Mouse (Mus musculus): ENCODE measurements around the gene Vti1b.

Vti1b gene

GRCm38 (mm10) chr12:79172019-79172941, at the start of gene Vti1b:
Gene Vti1b, minus strand, starts transcription at chr12:79172667.
- in situ Hi-C loops (cut with MboI; ENCODE audit: unreplicated experiment in 2 of 2): loop anchor here (10.0 to 25.0 kb wide), 2 partner anchors 1465 to 1773 kb away; partner anchors contain the start of genes Erh (in 1 of the 2), Slc39a9 (in 1 of the 2) and Srsf5 (in 1 of the 2)

GRCm38 (mm10) chr12:79217511-79217910, 45.0 kb upstream of the Vti1b start:
- in situ Hi-C loops (cut with MboI; ENCODE audit: unreplicated experiment in 2 of 2): no loop called here

- in situ Hi-C loops (cut with MboI; ENCODE audit: unreplicated experiment in 2 of 2): no loop called here
Measured at GRCm38 (mm10) chr12:79211447-79211846, 39.0 kb upstream of the Vti1b start.

- in situ Hi-C loops (cut with MboI; ENCODE audit: unreplicated experiment in 2 of 2): no loop called here
Measured at GRCm38 (mm10) chr12:79208703-79209464, 36.4 kb upstream of the Vti1b start, which contains the start of gene Rdh12. Gene Rdh12, plus strand, starts transcription at chr12:79208914.

- in situ Hi-C loops (cut with MboI; ENCODE audit: unreplicated experiment in 2 of 2): no loop called here
Measured at GRCm38 (mm10) chr12:79201882-79202281, 29.4 kb upstream of the Vti1b start.

GRCm38 (mm10) chr12:79197105-79197504, 24.6 kb upstream of the Vti1b start:
- in situ Hi-C loops (cut with MboI; ENCODE audit: unreplicated experiment in 2 of 2): loop anchor here (25.0 kb wide), 2 partner anchors 390 to 940 kb away; no protein-coding TSS in a partner anchor

- in situ Hi-C loops (cut with MboI; ENCODE audit: unreplicated experiment in 2 of 2): loop anchor here (5.0 to 25.0 kb wide), 4 partner anchors 69 to 949 kb away; no protein-coding TSS in a partner anchor
Measured at GRCm38 (mm10) chr12:79193441-79193840, 21.0 kb upstream of the Vti1b start.

GRCm38 (mm10) chr12:79192193-79192592, 19.7 kb upstream of the Vti1b start, which contains the start of gene Rdh11:
Gene Rdh11, minus strand, starts transcription at chr12:79192293.
- in situ Hi-C loops (cut with MboI; ENCODE audit: unreplicated experiment in 2 of 2): loop anchor here (5.0 to 25.0 kb wide), 4 partner anchors 70 to 950 kb away; no protein-coding TSS in a partner anchor

GRCm38 (mm10) chr12:79191701-79192100, 19.2 kb upstream of the Vti1b start:
- in situ Hi-C loops (cut with MboI; ENCODE audit: unreplicated experiment in 2 of 2): loop anchor here (5.0 to 25.0 kb wide), 4 partner anchors 71 to 951 kb away; no protein-coding TSS in a partner anchor

- in situ Hi-C loops (cut with MboI; ENCODE audit: unreplicated experiment in 2 of 2): loop anchor here (5.0 to 25.0 kb wide), 4 partner anchors 71 to 951 kb away; no protein-coding TSS in a partner anchor
Measured at GRCm38 (mm10) chr12:79190931-79191673, 18.6 kb upstream of the Vti1b start.

GRCm38 (mm10) chr12:79185160-79185559, 12.7 kb upstream of the Vti1b start:
- in situ Hi-C loops (cut with MboI; ENCODE audit: unreplicated experiment in 2 of 2): loop anchor here (25.0 kb wide), 2 partner anchors 402 to 952 kb away; no protein-coding TSS in a partner anchor

- in situ Hi-C loops (cut with MboI; ENCODE audit: unreplicated experiment in 2 of 2): loop anchor here (10.0 to 25.0 kb wide), 3 partner anchors 411 to 1769 kb away; partner anchors contain the start of gene Srsf5 (in 1 of the 2)
Measured at GRCm38 (mm10) chr12:79175998-79176397, 3.5 kb upstream of the Vti1b start.

- in situ Hi-C loops (cut with MboI; ENCODE audit: unreplicated experiment in 2 of 2): loop anchor here (10.0 to 25.0 kb wide), 2 partner anchors 1464 to 1771 kb away; partner anchors contain the start of genes Erh (in 1 of the 2), Slc39a9 (in 1 of the 2) and Srsf5 (in 1 of the 2)
Measured at GRCm38 (mm10) chr12:79173721-79174120, 1.3 kb upstream of the Vti1b start.

GRCm38 (mm10) chr12:79171269-79171995, 1.0 kb downstream of the Vti1b start:
- in situ Hi-C loops (cut with MboI; ENCODE audit: unreplicated experiment in 2 of 2): loop anchor here (10.0 to 25.0 kb wide), 2 partner anchors 1466 to 1773 kb away; partner anchors contain the start of genes Erh (in 1 of the 2), Slc39a9 (in 1 of the 2) and Srsf5 (in 1 of the 2)

GRCm38 (mm10) chr12:79170421-79170820, 2.0 kb downstream of the Vti1b start:
- in situ Hi-C loops (cut with MboI; ENCODE audit: unreplicated experiment in 2 of 2): loop anchor here (10.0 to 25.0 kb wide), 2 partner anchors 1467 to 1774 kb away; partner anchors contain the start of genes Erh (in 1 of the 2), Slc39a9 (in 1 of the 2) and Srsf5 (in 1 of the 2)

- in situ Hi-C loops (cut with MboI; ENCODE audit: unreplicated experiment in 2 of 2): loop anchor here in 1 of 2 experiments (25.0 kb wide), 1 partner anchor 1468 kb away; the partner anchor contains the start of genes Erh and Slc39a9
Measured at GRCm38 (mm10) chr12:79169173-79169572, 3.3 kb downstream of the Vti1b start.

GRCm38 (mm10) chr12:79162876-79163275, 9.6 kb downstream of the Vti1b start:
- in situ Hi-C loops (cut with MboI; ENCODE audit: unreplicated experiment in 2 of 2): loop anchor here in 1 of 2 experiments (25.0 kb wide), 1 partner anchor 1474 kb away; the partner anchor contains the start of genes Erh and Slc39a9

GRCm38 (mm10) chr12:79149653-79150052, 22.8 kb downstream of the Vti1b start:
- in situ Hi-C loops (cut with MboI; ENCODE audit: unreplicated experiment in 2 of 2): loop anchor here in 1 of 2 experiments (25.0 kb wide), 1 partner anchor 1488 kb away; the partner anchor contains the start of genes Erh and Slc39a9
